Mouse (Mus musculus) embryonic facial prominence, embryonic 11.5 days (tissue): ENCODE results near the gene Tnnt1. TPM values are rescaled to one million over a fixed set of nuclear protein-coding genes. Genes with fewer than 3 reads are reported as not detected.

Source experiments
- ATAC-seq: fragments of 200-750 bp; cut with Nextera tagmentation; replicated peaks from 2 replicates; pipeline ENCODE4 v1.8.0; 2017; ENCODE audit warnings: low read depth; ENCODE audit not compliant: insufficient number of reproducible peaks, low FRiP score, low TSS enrichment
- DNase-seq: peaks from one replicate; pipeline ENCODE4 v3.0.0-alpha.2; 2015; ENCODE audit warnings: low spot score
- H3K27ac ChIP-seq: fragments of 300-500 bp; sonication (generic); replicated peaks from 2 replicates; pipeline ENCODE4 v1.5.1; 2014; ENCODE audit warnings: mild to moderate bottlenecking, low read depth, low read length, control low read depth
- H3K27me3 ChIP-seq: fragments of 300-500 bp; sonication (generic); 2 replicates; pipeline ENCODE4 v1.6.1; 2014; ENCODE audit warnings: mild to moderate bottlenecking, low read length, moderate library complexity, mixed read lengths; ENCODE audit not compliant: control insufficient read depth, insufficient read depth
- H3K36me3 ChIP-seq: fragments of 300-500 bp; sonication (generic); replicated peaks from 2 replicates; pipeline ENCODE4 v1.6.1; 2014; ENCODE audit warnings: low read depth, mild to moderate bottlenecking, low read length, moderate library complexity, mixed read lengths; ENCODE audit not compliant: control insufficient read depth, insufficient read depth
- H3K4me1 ChIP-seq: fragments of 300-500 bp; sonication (generic); 2 replicates; pipeline ENCODE4 v1.6.1; 2014; ENCODE audit warnings: low read length, mixed read lengths; ENCODE audit not compliant: control insufficient read depth, insufficient read depth
- H3K4me2 ChIP-seq: fragments of 300-500 bp; sonication (generic); 2 replicates; pipeline ENCODE4 v1.6.1; 2014; ENCODE audit warnings: low read depth, mild to moderate bottlenecking, control low read depth, low read length, moderate library complexity
- H3K4me3 ChIP-seq: fragments of 300-500 bp; sonication (generic); 2 replicates; pipeline ENCODE4 v1.5.1; 2014; ENCODE audit warnings: low read depth, low read length, control low read depth
- H3K9ac ChIP-seq: fragments of 300-500 bp; sonication (generic); replicated peaks from 2 replicates; pipeline ENCODE4 v1.6.1; 2014; ENCODE audit warnings: mild to moderate bottlenecking, control low read depth, low read length
- H3K9me3 ChIP-seq: fragments of 300-500 bp; sonication (generic); replicated peaks from 2 replicates; pipeline ENCODE4 v1.6.1; 2016; ENCODE audit warnings: mild to moderate bottlenecking, low read length, inconsistent platforms, mixed read lengths; ENCODE audit not compliant: control insufficient read depth
- WGBS: fragments of 180-500 bp; shearing (Covaris S2); extraction: QIAGEN DNeasy Blood & Tissue Kit; methylation state at CpG from one replicate; pipeline ENCODE4 v1.1.7; 2014; 5-methylcytosine and 5-hydroxymethylcytosine counted together
- polyA plus RNA-seq: library from polyadenylated mRNA; unstranded; fragments of >200 nt; fragmentation: Nextera tagmentation; extraction: Ambion mirVana; gene quantifications from 2 replicates; pipeline ENCODE4 v1.2.1, GENCODE M21; 2014

Tnnt1 gene
- polyA plus RNA-seq, 1 experiment from 2014 or later = 61.5 TPM

GRCm38 (mm10) chr7:4460576-4461434, 55.4 kb downstream of the Tnnt1 start, which contains the start of gene Eps8l1:
Gene Eps8l1, plus strand, starts transcription at chr7:4460674.
- H3K27ac ChIP-seq = no peak within 1 kb of the TSS
- peak within 1 kb of the TSS; percentile 12; the same call in 1 of the 2 replicates for H3K4me3 ChIP-seq
- no peak within 1 kb of the TSS; the same call in 1 of the 2 replicates for H3K9ac ChIP-seq
- WGBS = 71% methylated on average over 13 of the region's 16 CpGs
- no peak for DNase-seq
- no peaks in the 10 kb centered on the region for H3K9me3 ChIP-seq
- H3K27me3 ChIP-seq = no peaks in the 10 kb centered on the region
- no peaks in the 10 kb centered on the region for H3K36me3 ChIP-seq
- peak within 1 kb of the TSS; percentile 13 for H3K4me2 ChIP-seq
- no peaks in the 10 kb centered on the region for H3K4me1 ChIP-seq
- ATAC-seq = peak; percentile 29; the same call in 1 of the 2 replicates

Other genes with a start within 250 kb of the Tnnt1 start
- not detected in 2 replicates for gene Ncr1, start 178.7 kb downstream of the Tnnt1 start, polyA plus RNA-seq
- 0.58 and 1.3 TPM in 2 replicates for gene Gp6, start 118.6 kb downstream of the Tnnt1 start, polyA plus RNA-seq
- 26.0 and 32.9 TPM in 2 replicates for gene Rdh13, start 70.7 kb downstream of the Tnnt1 start, polyA plus RNA-seq
- gene Eps8l1, start 55.7 kb downstream of the Tnnt1 start, polyA plus RNA-seq = 3.0 and 5.8 TPM in 2 replicates
- 33.0 and 35.3 TPM in 2 replicates for gene Ppp1r12c, start 14.7 kb downstream of the Tnnt1 start, polyA plus RNA-seq
- gene Tnni3, start 7.8 kb upstream of the Tnnt1 start, polyA plus RNA-seq = 2.6 and 9.9 TPM in 2 replicates
- 1.0 and 1.6 TPM in 2 replicates for gene Dnaaf3, start 16.1 kb upstream of the Tnnt1 start, polyA plus RNA-seq
- gene Syt5, start 31.2 kb upstream of the Tnnt1 start, polyA plus RNA-seq = 4.8 and 6.6 TPM in 2 replicates
- not detected in 2 replicates for gene Ptprh, start 87.7 kb upstream of the Tnnt1 start, polyA plus RNA-seq
- gene Tmem86b, start 115.0 kb upstream of the Tnnt1 start, polyA plus RNA-seq = 0.63 and 2.5 TPM in 2 replicates
- gene Ppp6r1, start 142.6 kb upstream of the Tnnt1 start, polyA plus RNA-seq = 4.9 and 5.0 TPM in 2 replicates
- 102 and 104 TPM in 2 replicates for gene Hspbp1, start 168.7 kb upstream of the Tnnt1 start, polyA plus RNA-seq
- gene Brsk1, start 174.2 kb upstream of the Tnnt1 start, polyA plus RNA-seq = 2.1 and 2.3 TPM in 2 replicates
- gene Tmem150b, start 208.9 kb upstream of the Tnnt1 start, polyA plus RNA-seq = not detected in 2 replicates
- gene Kmt5c, start 223.7 kb upstream of the Tnnt1 start, polyA plus RNA-seq = 55.7 and 61.6 TPM in 2 replicates
- gene Cox6b2, start 236.7 kb upstream of the Tnnt1 start, polyA plus RNA-seq = 41.6 and 42.1 TPM in 2 replicates